Mouse (Mus musculus): ENCODE results near the gene Scrn3.

DNA sequence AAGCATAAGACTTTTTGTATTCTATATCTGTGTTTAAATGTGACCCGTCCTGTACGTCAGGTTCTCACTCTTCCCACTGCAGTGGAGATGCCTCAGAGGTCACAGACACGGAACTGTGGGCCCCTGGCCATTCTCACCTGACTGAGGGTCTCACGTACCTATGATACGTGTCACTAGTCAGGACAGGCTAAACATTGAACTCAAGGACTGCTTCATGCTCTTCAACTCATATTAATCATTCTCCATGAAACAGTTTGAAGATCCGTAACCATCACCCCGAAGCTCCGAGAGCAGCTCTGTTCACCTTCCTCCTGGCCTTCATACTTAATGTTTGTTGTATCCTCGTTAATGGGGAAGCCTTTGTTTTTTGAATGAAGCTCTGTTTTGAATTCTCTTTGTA lies 5.0 kb downstream of the Scrn3 start:
- no peak for TF ChIP-seq CTCF (IDR thresholded peaks at IDR 0.05; ENCODE audit: borderline replicate concordance, insufficient read depth, low read depth, low read length)
- no peak for TF ChIP-seq POLR2A (IDR thresholded peaks at IDR 0.05; ENCODE audit: borderline replicate concordance, insufficient read depth, low read length)

Measured in cerebellum, adult 2 months (tissue).